Mouse (Mus musculus): Measurements from ENCODE around the gene Ccdc12. TPM values are rescaled to one million over a fixed set of nuclear protein-coding genes. Genes with fewer than 3 reads are reported as not detected.

Ccdc12 gene
- polyA plus RNA-seq, 1 experiment from 2014 or later, result 138 TPM

- Histone ChIP-seq H3K36me3 (ENCODE audit: control insufficient read depth, insufficient read depth, low read length) (no peaks in the 10 kb centered on the region), H3K27ac (ENCODE audit: low read length) (peak overlapping the region; percentile 95), H3K9me3 (ENCODE audit: control insufficient read depth, low read depth, low read length) (no peaks in the 10 kb centered on the region), H3K4me3 (ENCODE audit: low read depth, low read length) (no peak overlapping the region), H3K4me2 (replicated peaks; ENCODE audit: low read depth, low read length) (no peak overlapping the region), H3K4me1 (ENCODE audit: control insufficient read depth, insufficient read depth, low read length) (peaks cover 36% of the 10 kb centered on the region), H3K9ac (replicated peaks; ENCODE audit: low read depth, low read length) (no peak overlapping the region), H3K27me3 (ENCODE audit: control insufficient read depth, insufficient read depth, low read length) (no peaks in the 10 kb centered on the region)
- WGBS, result 59% methylated on average over 6 of the region's 6 CpGs
- ATAC-seq (ENCODE audit: insufficient number of reproducible peaks, insufficient read depth, low FRiP score, low read depth), result peak; percentile 55
Observed at GRCm38 (mm10) chr9:110684100-110684831, 28.0 kb downstream of the Ccdc12 start.

GRCm38 (mm10) chr9:110685187-110685586 is 28.9 kb downstream of the Ccdc12 start:
- no peak overlapping the region for H3K4me2 ChIP-seq (replicated peaks; ENCODE audit: low read depth, low read length)
- no peaks in the 10 kb centered on the region for H3K36me3 ChIP-seq (ENCODE audit: control insufficient read depth, insufficient read depth, low read length)
- H3K9me3 ChIP-seq (ENCODE audit: control insufficient read depth, low read depth, low read length), result no peaks in the 10 kb centered on the region
- H3K4me1 ChIP-seq (ENCODE audit: control insufficient read depth, insufficient read depth, low read length), result peaks cover 36% of the 10 kb centered on the region
- WGBS, result 85% methylated on average over 8 of the region's 8 CpGs
- no peak for ATAC-seq (ENCODE audit: insufficient number of reproducible peaks, insufficient read depth, low FRiP score, low read depth)
- H3K4me3 ChIP-seq (ENCODE audit: low read depth, low read length), result no peak overlapping the region
- H3K9ac ChIP-seq (replicated peaks; ENCODE audit: low read depth, low read length), result no peak overlapping the region
- no peaks in the 10 kb centered on the region for H3K27me3 ChIP-seq (ENCODE audit: control insufficient read depth, insufficient read depth, low read length)
- peak overlapping the region; percentile 95 for H3K27ac ChIP-seq (ENCODE audit: low read length)

GRCm38 (mm10) chr9:110685591-110685990 is 29.3 kb downstream of the Ccdc12 start:
- Histone ChIP-seq H3K4me1 (ENCODE audit: control insufficient read depth, insufficient read depth, low read length) (peaks cover 36% of the 10 kb centered on the region), H3K27me3 (ENCODE audit: control insufficient read depth, insufficient read depth, low read length) (no peaks in the 10 kb centered on the region), H3K27ac (ENCODE audit: low read length) (peak overlapping the region; percentile 95), H3K9ac (replicated peaks; ENCODE audit: low read depth, low read length) (no peak overlapping the region), H3K36me3 (ENCODE audit: control insufficient read depth, insufficient read depth, low read length) (no peaks in the 10 kb centered on the region), H3K9me3 (ENCODE audit: control insufficient read depth, low read depth, low read length) (no peaks in the 10 kb centered on the region), H3K4me2 (replicated peaks; ENCODE audit: low read depth, low read length) (no peak overlapping the region), H3K4me3 (ENCODE audit: low read depth, low read length) (no peak overlapping the region)
- WGBS, result 79% methylated on average over 5 of the region's 5 CpGs
- no peak for ATAC-seq (ENCODE audit: insufficient number of reproducible peaks, insufficient read depth, low FRiP score, low read depth)

- Histone ChIP-seq H3K4me2 (replicated peaks; ENCODE audit: low read depth, low read length) (no peak overlapping the region), H3K4me3 (ENCODE audit: low read depth, low read length) (no peak overlapping the region), H3K4me1 (ENCODE audit: control insufficient read depth, insufficient read depth, low read length) (peaks cover 36% of the 10 kb centered on the region), H3K27ac (ENCODE audit: low read length) (no peak overlapping the region; the same call in 1 of the 2 replicates), H3K9me3 (ENCODE audit: control insufficient read depth, low read depth, low read length) (no peaks in the 10 kb centered on the region), H3K36me3 (ENCODE audit: control insufficient read depth, insufficient read depth, low read length) (no peaks in the 10 kb centered on the region), H3K9ac (replicated peaks; ENCODE audit: low read depth, low read length) (no peak overlapping the region), H3K27me3 (ENCODE audit: control insufficient read depth, insufficient read depth, low read length) (no peaks in the 10 kb centered on the region)
- ATAC-seq (ENCODE audit: insufficient number of reproducible peaks, insufficient read depth, low FRiP score, low read depth), result no peak
- 49% methylated on average over 3 of the region's 3 CpGs for WGBS
Observed at GRCm38 (mm10) chr9:110686472-110686871, 30.2 kb downstream of the Ccdc12 start.

GRCm38 (mm10) chr9:110687061-110687460 is 30.8 kb downstream of the Ccdc12 start:
- no peak overlapping the region for H3K27ac ChIP-seq (ENCODE audit: low read length)
- no peak for ATAC-seq (ENCODE audit: insufficient number of reproducible peaks, insufficient read depth, low FRiP score, low read depth)

GRCm38 (mm10) chr9:110687846-110688245 is 31.5 kb downstream of the Ccdc12 start:
- Histone ChIP-seq H3K9ac (replicated peaks; ENCODE audit: low read depth, low read length) (no peak overlapping the region), H3K27me3 (ENCODE audit: control insufficient read depth, insufficient read depth, low read length) (no peaks in the 10 kb centered on the region), H3K27ac (ENCODE audit: low read length) (no peak overlapping the region), H3K9me3 (ENCODE audit: control insufficient read depth, low read depth, low read length) (no peaks in the 10 kb centered on the region), H3K4me1 (ENCODE audit: control insufficient read depth, insufficient read depth, low read length) (peaks cover 36% of the 10 kb centered on the region), H3K4me3 (ENCODE audit: low read depth, low read length) (no peak overlapping the region), H3K36me3 (ENCODE audit: control insufficient read depth, insufficient read depth, low read length) (peaks cover 1% of the 10 kb centered on the region; the same call in 1 of the 2 replicates), H3K4me2 (replicated peaks; ENCODE audit: low read depth, low read length) (no peak overlapping the region)
- 81% methylated on average over 2 of the region's 2 CpGs for WGBS
- ATAC-seq (ENCODE audit: insufficient number of reproducible peaks, insufficient read depth, low FRiP score, low read depth), result no peak

More at GRCm38 (mm10) chr9:110687061-110687460, 30.8 kb downstream of the Ccdc12 start:
- Histone ChIP-seq H3K4me2 (replicated peaks; ENCODE audit: low read depth, low read length) (no peak overlapping the region), H3K27me3 (ENCODE audit: control insufficient read depth, insufficient read depth, low read length) (no peaks in the 10 kb centered on the region), H3K36me3 (ENCODE audit: control insufficient read depth, insufficient read depth, low read length) (no peaks in the 10 kb centered on the region), H3K9me3 (ENCODE audit: control insufficient read depth, low read depth, low read length) (no peaks in the 10 kb centered on the region), H3K4me1 (ENCODE audit: control insufficient read depth, insufficient read depth, low read length) (peaks cover 36% of the 10 kb centered on the region), H3K9ac (replicated peaks; ENCODE audit: low read depth, low read length) (no peak overlapping the region), H3K4me3 (ENCODE audit: low read depth, low read length) (no peak overlapping the region)
- WGBS, result 67% methylated on average over 5 of the region's 5 CpGs

GRCm38 (mm10) chr9:110689261-110689779 is 33.0 kb downstream of the Ccdc12 start:
- Histone ChIP-seq H3K36me3 (ENCODE audit: control insufficient read depth, insufficient read depth, low read length) (peaks cover 3% of the 10 kb centered on the region; the same call in 1 of the 2 replicates), H3K4me1 (ENCODE audit: control insufficient read depth, insufficient read depth, low read length) (peaks cover 23% of the 10 kb centered on the region), H3K9me3 (ENCODE audit: control insufficient read depth, low read depth, low read length) (no peaks in the 10 kb centered on the region), H3K4me3 (ENCODE audit: low read depth, low read length) (no peak overlapping the region), H3K27me3 (ENCODE audit: control insufficient read depth, insufficient read depth, low read length) (no peaks in the 10 kb centered on the region), H3K9ac (replicated peaks; ENCODE audit: low read depth, low read length) (0 out of 2 replicates have a peak overlapping the region, but pooled peaks have one; percentile 3), H3K27ac (ENCODE audit: low read length) (peak overlapping the region; percentile 74), H3K4me2 (replicated peaks; ENCODE audit: low read depth, low read length) (no peak overlapping the region; the same call in 1 of the 2 replicates)
- peak; percentile 66 for ATAC-seq (ENCODE audit: insufficient number of reproducible peaks, insufficient read depth, low FRiP score, low read depth)
- 61% methylated on average over 8 of the region's 8 CpGs for WGBS

GRCm38 (mm10) chr9:110695165-110695755 is 39.0 kb downstream of the Ccdc12 start:
- no peak overlapping the region for H3K4me2 ChIP-seq (replicated peaks; ENCODE audit: low read depth, low read length)
- H3K9me3 ChIP-seq (ENCODE audit: control insufficient read depth, low read depth, low read length), result no peaks in the 10 kb centered on the region
- no peaks in the 10 kb centered on the region for H3K27me3 ChIP-seq (ENCODE audit: control insufficient read depth, insufficient read depth, low read length)
- no peak overlapping the region for H3K9ac ChIP-seq (replicated peaks; ENCODE audit: low read depth, low read length)
- no peak for ATAC-seq (ENCODE audit: insufficient number of reproducible peaks, insufficient read depth, low FRiP score, low read depth)
- H3K4me3 ChIP-seq (ENCODE audit: low read depth, low read length), result no peak overlapping the region
- 83% methylated on average over 4 of the region's 4 CpGs for WGBS
- no peak overlapping the region for H3K27ac ChIP-seq (ENCODE audit: low read length)
- peaks cover 3% of the 10 kb centered on the region; the same call in 1 of the 2 replicates for H3K36me3 ChIP-seq (ENCODE audit: control insufficient read depth, insufficient read depth, low read length)
- H3K4me1 ChIP-seq (ENCODE audit: control insufficient read depth, insufficient read depth, low read length), result no peaks in the 10 kb centered on the region
